Mouse (Mus musculus) frontal cortex, postnatal 25 days (tissue): ENCODE results near the gene Prpf19.

Experiments
- DNase-seq, 2 experiments: peaks; one replicate each; pipeline ENCODE4 v3.0.0; 2022; ENCODE audit warnings: low spot score in 2 of 2

The Prpf19 gene

DNA sequence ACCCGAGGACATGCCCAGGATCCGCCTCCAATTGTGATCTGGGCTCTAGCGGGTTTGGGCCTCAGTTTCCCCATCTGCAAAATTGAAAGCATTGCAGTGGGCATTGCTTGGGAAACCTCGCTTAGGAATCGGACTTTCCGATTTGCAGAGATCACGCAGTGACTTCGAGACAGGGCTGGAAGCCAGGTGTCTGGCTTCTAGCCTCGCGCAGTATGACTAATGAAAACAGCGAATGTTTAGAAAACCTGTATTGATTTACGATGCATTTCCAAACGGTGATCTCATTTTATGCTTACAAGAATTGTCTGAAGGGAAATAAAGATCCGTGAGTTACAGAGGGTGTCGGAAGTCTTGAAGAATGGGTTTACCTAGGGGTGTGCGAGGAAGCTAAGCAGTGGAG, 677 bp downstream of the Prpf19 start:
- DNase-seq = no peak

DNA sequence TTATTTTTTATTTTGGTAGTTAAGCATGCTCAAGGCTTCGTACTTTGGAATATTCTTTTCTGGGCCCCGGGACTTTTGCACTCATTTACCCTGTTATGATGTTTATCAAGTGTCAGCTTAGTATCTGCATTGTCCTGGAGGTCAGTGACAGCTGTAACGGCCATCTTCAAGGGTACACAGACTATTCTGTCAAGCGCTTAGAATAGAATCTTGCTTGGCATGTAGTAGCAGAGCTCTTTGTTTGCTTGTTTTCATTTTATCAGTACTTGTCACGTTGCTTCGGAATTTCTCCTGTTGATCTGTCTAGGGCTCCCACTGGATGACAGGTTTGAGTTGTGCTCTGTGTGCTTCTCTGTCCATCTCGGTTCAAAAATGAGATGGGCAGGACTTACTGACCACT, 1.8 kb downstream of the Prpf19 start:
- no peak for DNase-seq

DNA sequence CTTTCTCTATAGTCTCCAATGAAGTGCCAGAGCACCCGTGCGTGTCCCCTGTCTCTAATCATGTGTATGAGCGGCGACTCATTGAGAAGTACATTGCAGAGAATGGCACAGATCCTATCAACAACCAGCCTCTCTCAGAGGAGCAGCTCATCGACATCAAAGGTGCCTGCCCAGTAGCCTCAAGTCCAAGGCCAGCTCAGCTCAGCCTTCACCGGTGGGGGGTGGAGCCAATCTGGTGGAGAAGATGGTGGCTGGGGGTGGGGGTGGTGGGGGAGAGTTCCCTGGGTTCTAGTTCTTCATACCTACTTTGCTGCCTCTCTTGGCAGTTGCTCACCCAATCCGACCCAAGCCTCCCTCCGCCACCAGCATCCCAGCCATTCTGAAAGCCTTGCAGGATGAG, 2.5 kb downstream of the Prpf19 start:
- DNase-seq = no peak

DNA sequence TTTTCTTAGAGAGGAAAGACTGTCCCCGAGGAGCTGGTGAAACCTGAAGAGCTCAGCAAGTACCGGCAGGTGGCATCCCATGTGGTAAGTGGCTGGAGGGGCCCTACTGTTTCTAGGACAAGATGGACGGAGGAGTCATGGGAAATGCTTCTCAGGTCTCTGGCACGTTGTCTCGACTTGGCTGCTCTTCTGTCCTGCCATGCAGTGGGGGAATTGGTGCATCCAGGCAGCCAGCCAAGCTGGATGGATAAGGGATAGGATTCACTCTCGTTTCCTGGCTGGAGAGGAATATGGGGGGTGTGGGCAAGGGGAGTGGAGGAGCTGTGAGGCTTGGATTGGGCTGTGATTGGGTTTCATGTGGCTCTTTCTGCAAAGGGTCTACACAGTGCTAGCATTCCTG, 5.3 kb downstream of the Prpf19 start:
- no peak for DNase-seq

DNA sequence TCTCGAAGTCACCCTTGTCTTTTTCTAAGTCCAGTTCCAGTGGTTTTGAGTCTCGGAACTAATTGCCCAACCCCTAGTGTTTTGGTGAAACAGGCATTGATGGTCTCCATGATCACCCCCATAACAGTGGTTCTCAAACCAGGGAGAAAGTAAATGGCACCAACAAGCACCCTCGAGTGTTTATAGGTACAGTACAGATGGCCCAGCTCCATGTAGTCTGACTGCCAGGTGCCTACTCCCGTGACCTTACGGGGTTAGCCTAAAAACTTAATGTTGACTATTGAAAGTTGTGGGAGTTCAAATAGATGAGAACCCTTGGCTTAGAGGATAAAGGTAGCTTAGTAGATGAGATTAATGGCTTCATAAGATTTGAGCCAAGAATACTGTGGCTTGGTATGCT, 6.0 kb downstream of the Prpf19 start:
- DNase-seq = no peak

DNA sequence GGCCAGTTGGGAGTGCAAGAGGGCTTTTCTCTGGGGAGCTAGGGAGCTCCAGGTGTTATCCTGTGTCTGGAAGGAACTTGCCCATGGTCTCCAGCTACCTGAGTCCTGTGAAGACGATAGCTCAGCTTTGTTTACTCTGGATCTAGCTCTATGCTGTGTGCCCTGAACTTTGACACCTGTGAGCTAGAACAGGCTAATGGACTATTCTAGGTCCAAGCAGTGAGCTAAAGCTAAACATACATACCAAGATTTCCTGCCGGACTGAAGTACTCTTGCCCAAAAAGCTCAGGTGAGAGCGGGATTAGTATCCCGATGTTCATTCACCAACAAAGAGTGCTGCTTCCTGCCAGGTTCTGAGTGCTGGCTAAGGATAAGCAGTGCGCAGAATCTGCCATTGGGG, 9.5 kb downstream of the Prpf19 start:
- no peak for DNase-seq

DNA sequence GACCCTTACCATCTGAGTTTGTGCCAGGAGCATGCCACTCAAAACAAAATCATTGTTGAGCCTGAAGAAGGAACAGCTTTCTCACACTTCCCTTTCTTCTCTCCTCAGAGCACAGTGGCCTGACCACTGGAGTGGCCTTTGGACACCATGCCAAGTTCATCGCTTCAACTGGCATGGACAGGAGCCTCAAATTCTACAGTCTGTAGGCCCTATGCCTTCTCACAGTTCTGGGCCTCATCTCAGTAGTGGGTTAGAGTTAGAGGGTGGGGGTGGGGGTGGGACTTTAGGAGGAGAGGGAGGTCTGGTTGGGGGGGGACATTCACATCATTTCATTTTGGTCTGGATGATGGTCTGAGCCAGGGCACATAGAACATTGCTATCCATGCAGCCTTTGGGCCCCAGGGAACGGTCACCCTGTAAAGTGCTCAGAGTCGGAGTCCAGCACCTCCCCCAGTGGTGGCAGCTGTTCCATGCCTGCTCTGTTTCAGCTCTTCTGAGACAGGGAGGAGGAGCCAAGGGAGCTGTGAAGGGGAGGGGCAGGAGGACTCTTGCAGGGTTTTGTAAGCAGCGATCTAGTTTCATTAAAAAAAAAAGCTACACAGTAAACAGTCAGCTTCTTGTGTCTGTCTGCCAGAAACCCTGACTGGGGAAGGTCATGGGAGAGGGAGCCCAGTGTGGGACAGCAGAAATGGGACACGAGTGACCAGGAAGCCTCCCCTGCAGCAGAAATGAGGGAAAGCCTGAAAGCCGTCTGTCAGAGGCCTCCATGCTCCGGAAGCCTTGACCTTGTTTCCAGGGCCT, 10.1 kb downstream of the Prpf19 start:
- DNase-seq = peak in 1 of 2 experiments; percentile 38

DNA sequence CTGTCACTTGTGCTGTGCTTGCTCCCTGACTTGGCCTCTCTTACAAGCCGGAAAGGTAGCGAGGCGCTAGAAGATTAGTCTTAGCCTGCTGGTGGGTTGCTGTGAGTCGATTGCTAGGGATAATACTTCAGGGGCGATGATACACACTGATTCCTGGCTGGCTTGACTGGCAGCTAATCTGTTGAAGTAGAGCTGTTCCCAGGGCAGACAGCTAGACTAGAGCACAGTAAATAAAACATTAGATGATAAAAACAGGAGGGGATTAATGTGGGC, 10.6 kb downstream of the Prpf19 start:
- no peak for DNase-seq

DNA sequence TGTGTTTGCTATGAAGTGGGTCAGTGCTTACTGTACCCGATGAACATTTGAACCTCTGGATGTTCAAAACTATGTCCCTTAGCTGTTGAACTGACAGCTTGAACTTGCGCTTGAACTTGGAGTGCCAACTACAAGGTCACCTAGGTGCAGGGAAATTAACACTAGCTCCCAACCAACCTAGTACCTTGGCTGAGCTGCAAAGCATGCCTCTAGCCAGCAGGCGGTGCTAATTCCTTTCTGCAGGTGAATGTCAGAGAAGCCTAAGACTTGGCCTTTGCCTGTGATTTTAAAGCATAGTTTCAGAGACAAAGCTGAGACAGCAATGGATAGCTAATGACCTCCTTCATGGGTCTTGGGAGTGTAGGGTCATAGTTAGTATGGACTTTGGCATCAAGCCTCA, 12.9 kb downstream of the Prpf19 start:
- DNase-seq = peak; percentile 42 to 46

DNA sequence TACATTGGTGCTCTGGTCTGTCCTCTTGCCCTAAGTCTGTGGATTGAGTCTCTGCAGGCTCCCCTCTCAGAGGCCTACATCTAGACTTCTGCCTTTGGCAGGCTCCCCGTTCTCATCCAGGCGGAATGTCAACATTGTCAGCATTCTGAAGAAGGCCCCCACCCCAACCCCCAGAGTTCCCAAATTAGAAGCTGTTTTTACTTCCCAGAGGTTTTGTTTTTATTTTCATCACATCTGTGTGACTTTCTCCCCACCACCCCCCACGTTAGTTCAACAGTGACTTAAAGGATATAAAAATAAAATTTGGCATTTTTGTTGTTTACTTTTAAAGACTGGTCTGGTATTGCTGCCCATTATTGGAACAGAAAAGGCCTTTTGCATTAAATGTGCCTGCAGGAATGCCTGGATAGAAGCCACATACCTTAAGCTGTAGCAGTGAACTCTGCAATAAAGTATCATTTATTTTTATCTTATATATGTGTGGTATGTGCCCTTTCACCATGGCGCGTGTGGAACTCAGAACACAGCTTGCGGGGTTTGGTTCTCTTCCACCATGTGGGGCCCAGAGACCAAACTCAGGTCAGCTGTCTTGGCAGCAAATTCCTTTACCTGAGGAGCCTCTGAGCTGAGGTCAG, 14.2 kb downstream of the Prpf19 start:
- DNase-seq = no peak

DNA sequence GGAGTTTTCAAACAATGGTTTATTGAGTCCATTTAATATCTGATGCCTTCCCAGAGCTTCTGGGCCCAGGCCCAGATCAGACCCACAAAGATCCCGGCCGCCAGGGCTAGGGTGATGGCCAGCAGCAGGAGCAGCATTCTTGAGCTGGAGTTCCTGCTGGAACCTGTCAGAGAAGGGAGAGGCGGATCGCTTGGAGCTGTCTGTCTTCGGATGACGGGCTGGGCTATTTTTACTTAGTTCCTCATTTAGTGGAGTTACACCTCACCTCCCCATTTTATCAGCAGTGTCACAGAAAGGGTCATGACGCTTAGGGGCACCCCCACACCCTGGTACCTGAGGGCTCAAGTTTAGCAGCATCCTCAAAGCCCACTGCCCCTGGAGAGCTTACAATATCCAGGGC, 19.3 kb downstream of the Prpf19 start:
- DNase-seq = no peak

DNA sequence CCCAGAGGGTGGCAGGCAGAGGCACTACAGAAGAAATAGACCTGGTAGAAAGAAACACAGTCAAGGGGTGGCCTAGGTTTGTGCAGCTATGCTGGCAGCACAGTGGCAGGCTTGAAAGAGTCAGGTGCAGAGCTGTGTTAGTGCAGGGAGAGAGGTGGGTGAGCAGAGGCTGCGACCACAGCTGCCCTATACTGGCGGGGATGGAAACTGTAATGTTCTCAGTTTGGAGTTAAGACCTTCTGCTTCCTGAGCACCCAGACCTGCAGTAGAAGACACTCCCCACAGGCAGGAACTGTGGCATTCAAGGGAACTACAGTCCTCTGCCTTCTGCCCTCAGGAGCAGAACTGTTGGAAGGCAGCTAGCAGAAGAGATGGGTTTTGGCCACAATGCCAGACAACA, 19.8 kb downstream of the Prpf19 start:
- DNase-seq = no peak

DNA sequence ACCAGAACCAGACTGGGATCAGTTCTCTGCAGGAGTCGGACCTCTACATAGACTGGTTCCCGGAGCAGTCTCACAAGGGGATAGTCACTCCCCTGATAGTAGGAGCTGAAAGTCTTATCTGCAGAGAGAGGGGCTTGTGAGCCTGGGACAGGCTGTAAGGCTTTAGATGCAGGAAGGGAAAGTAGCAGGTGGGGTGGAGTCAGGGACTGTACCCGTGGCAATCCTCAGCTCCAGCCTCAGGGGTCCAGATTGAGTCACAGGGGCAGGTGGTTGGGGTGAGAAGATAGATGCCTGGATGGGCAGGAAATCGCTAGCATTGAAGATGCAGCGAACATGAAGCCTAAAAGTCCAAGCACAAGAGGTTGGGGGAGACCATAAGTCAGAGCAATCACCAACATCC, 21.5 kb downstream of the Prpf19 start:
- DNase-seq = no peak

DNA sequence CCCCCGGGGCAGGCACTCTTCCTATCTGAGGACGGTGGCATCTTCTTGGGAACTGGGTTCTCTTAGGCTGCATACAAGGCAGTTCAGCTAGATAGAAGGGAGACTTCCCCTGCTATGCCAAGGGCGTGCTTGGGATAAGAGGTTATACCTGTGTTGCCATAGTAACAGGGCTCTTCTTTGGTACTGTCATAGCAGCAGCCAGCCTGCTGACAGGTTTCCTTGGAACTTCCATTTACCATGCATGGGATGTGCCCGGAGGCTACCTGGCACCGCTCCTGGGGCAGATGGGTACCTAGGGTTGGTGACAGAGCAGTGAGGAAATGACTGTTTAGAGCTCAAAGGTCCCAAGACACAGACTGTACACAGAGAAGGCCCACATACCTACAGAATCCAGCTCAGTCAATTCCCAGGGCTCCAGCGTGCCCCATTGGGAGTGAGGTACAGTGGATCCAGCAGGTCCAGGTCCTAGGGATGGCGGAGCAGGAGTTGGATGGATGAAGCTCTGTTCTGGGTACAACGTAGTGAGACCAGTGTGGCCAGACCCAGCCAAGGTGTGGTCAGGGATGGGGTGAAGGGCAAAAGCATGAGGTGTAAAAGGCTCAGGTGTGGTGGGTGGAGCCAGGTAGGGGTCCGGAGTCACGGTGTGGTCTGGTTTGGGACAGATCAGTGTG, 23.4 kb downstream of the Prpf19 start:
- no peak for DNase-seq

DNA sequence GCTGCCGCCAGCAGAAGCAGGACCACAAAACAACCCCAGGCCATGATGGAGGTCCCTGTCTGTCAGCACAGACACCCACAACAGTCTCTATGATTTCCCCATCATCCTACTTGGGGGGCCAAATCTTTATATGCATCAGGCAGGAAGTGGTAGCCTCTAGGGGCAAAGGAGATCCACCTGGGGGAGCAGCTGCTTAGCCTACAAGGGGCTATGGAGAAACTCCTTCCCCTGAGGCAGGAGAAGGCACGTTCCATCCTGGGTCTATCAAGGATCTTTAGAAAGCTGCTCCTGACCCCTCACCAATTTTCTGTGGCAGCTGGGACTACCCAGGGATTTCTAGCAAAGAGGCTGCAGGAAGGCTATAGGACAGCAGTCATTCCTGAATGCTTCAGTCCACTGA, 25.5 kb downstream of the Prpf19 start, which contains the start of gene Zp1:
Gene Zp1, minus strand, starts transcription at position 101 of the 400 bp plus-strand sequence.
- DNase-seq = no peak

DNA sequence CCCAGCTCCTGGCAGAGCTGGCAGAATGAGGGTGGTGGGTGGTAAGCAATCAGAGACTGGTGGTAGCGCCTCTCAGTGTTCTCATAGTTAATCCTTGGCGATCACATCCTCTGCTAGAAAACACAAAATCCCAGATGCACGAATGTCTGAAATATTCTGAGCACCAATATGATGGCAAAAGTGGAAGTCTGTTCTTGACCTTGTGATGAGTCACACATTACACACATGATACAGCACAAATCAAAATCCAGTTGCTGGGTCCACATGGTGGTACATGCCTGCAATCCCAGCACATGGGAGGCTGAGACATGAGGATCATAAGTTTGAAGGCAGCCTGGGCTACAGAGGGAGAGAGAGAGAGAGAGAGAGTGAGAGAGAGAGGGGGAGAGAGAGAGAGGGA, 26.0 kb downstream of the Prpf19 start:
- no peak for DNase-seq

DNA sequence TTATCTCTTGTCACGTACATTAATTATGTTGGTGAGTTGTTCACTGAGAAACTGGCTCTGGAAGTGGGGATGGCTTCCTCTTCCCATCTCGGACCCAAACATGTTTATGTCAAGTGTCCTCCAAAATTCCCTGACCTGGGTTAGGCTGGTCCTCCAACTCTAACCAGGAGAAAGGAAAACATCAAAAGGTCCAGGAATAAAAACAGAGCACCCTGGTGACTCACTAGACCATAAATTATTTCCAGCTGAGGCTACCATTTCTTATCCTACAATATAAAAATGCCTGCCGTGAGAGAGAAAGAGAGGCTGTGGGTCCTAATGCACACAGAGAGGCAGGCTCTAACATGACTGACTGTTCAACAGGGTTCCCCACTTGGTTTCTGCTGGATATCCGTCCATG, 29.2 kb downstream of the Prpf19 start:
- no peak for DNase-seq

DNA sequence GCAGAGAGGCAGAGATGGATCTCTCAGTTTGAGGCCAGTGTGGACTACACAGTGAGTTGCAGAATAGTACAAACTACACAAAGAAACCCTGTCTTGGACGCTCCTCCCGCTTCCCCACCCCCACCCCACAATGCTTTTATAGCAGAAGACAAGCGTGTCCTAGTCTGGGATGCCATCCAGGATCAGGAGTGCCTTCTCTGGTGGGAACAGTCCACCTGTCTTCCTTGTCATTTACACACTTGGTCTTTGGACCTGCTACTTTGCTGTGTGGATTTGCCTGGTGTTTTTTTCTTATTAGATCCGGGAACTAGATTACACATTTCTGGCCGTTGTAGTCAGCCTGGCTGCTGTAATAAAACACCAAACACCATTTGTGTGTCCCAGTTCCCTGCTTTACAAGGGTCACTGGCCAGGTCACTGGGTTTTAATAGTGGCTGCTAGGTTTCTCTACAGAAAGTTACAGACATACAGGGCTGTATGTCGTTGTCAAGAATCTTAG, 31.1 kb downstream of the Prpf19 start:
- DNase-seq = no peak

DNA sequence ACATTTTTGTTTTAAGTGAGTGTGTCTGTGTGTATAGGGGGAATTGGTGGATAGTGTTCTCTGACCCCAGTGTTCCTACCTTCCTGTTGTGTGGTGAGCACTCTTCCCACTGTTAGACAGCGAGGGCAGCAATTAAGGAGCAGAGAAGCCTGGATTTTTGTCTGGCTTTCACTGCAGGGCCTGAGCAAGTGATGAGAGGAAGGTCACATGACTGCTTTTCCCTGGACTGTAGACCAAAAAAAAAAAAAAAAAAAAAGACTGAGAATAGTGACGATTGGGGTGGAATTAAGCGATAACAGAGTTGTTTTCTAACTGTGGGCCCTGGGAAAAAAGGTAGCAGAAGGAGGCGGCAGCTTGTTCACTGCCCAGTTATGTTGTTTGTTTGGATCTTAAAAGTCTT, 31.6 kb downstream of the Prpf19 start:
- DNase-seq = no peak

DNA sequence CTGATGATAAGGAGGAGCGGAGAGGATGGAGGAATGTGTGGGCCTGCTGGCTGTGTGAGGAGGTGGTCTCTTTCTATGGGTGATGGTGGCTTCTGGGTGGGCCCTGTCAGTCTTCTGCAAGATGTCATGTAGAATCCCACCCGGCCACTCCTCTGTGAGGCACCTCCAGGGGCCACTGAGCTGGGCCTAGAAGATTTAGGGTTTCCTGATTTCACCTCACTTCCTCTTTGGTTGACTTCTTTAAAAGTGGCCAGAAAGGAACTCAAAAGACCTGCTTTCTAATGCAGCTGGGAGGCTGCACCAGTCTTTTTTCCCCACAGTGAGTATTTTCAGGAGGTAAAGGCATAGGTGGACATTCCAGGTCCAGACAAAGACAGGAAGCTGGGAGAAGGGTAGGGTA, 35.6 kb downstream of the Prpf19 start:
- no peak for DNase-seq

DNA sequence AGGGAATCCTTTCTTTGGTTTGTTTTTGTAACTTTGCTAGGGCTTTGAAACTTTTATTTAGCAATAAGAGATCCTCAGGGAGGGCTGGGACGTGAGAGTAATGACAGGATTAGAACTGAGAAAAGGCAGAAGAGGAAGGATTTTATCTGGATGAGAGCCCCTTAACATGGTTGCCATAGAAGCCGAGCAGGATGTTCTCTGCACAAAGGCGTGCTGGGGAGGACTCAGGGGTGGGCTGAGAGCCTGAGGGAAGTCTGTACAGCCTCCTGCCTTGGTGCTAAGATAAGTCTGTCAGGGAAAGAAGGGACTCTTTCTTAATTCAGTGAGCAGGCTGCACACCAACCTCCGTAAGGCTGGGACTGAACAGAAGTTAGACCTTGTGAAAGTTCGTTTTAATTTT, 40.0 kb downstream of the Prpf19 start:
- DNase-seq = no peak

DNA sequence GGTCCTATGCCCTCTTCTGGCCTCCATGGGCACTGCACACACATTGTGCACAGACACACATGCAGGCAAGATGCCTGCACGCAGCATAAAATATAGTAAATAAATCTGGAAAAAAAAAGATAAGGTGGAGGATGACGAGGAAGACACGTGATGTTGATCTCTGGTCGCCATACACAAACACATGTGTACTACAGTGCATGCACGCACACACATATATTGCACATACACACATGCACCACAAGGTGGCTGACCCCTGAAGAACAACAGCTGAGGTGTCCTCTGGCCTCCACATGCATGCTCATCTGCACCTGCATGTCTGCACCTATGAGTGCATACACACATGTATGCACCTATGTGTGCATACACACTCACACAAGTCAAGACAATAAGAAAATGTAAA, 41.0 kb downstream of the Prpf19 start:
- no peak for DNase-seq

DNA sequence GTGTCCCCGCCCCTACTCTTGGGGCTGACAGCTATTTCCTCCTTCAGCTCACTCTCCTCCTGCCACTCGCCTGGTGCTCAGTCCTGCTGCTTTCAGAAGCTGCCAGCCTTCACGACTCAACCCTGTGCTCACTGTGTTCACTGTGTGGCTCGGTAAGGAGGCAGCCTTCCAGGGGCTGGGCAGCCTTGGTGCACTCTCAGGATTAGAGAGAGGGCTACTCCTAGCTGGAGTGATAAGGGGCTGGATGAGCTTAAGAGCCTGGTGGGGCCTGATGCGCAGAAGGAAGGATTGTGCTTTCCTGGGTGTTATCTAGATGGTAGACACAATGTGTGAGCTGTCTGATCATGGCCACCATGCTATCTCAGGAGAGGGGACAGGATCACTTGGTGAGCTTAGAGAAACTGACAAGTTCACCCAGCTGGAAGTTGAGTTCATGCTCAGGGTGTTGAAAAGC, 42.1 kb downstream of the Prpf19 start, which contains the start of gene Ptgdr2:
Gene Ptgdr2, plus strand, starts transcription at position 51 of the 454 bp plus-strand sequence.
- no peak for DNase-seq
